Mouse (Mus musculus) cerebellum, adult 2 months (tissue): Measurements from ENCODE around the gene Exosc7.

ENCODE experiments used
- CTCF ChIP-seq: fragments of 200-500 bp; IDR thresholded peaks from 2 replicates; pipeline ENCODE4 v1.5.1; 2011; ENCODE audit warnings: low read depth, mild to moderate bottlenecking, control low read depth, low read length, moderate library complexity, borderline replicate concordance; ENCODE audit not compliant: insufficient read depth
- POLR2A ChIP-seq: fragments of 200-500 bp; IDR thresholded peaks from 2 replicates; pipeline ENCODE4 v1.6.1; 2011; ENCODE audit warnings: low read length, control low read depth, borderline replicate concordance; ENCODE audit not compliant: insufficient read depth

GRCm38 (mm10) chr9:123103425-123103824 lies 9.6 kb upstream of the Exosc7 start:
- TF ChIP-seq POLR2A (no peak), CTCF (no peak)
